Comparison of ENCODE assay signal across 21 mouse cellular contexts in genomic region chr11:34144421-34144820, GRCm38 (mm10). TPM values are rescaled to one million over a fixed set of nuclear protein-coding genes. Genes with fewer than 3 reads are reported as not detected.
A peak's percentile ranks its signal among the peaks of the same experiment; 100 is the strongest.
DNase-seq lines count a peak whose midpoint lies in the region; ATAC-seq and TF ChIP-seq lines count a peak whose summit lies in the region.
"Had no signal": no experiment of that assay in that cellular context is flagged by ENCODE, and none has a peak within 500 bp of the region (broad histone marks: within the 10 kb centered on the region; RNA-seq: fewer than 3 reads in every experiment).

No protein-coding gene starts in this region.

- H3K4me1 ChIP-seq in cerebellum, adult 2 months (ENCODE audit: control insufficient read depth, insufficient read depth, low read length) = peaks cover 13% of the 10 kb centered on the region
- H3K4me1 ChIP-seq in forebrain, postnatal 0 days (ENCODE audit: insufficient read depth) = no peaks in the 10 kb centered on the region
- no peaks in the 10 kb centered on the region for H3K4me1 ChIP-seq in kidney, adult 2 months (ENCODE audit: control insufficient read depth, insufficient read depth, low read length)
- H3K4me1 ChIP-seq: midbrain, embryonic 12.5 days had no signal

- no peak for TF ChIP-seq CTCF in cerebellum, adult 2 months (IDR thresholded peaks at IDR 0.05; ENCODE audit: borderline replicate concordance, insufficient read depth, low read depth, low read length)
- TF ChIP-seq CTCF in forebrain, postnatal 0 days (IDR thresholded peaks at IDR 0.05; ENCODE audit: low read depth) = no peak
- no peak for TF ChIP-seq CTCF in kidney, adult 2 months (conservative IDR thresholded peaks at IDR 0.05; ENCODE audit: insufficient read depth, insufficient read length, low read depth, low read length)

- H3K4me2 ChIP-seq in forebrain, postnatal 0 days (ENCODE audit: low read depth) = no peak overlapping the region
- H3K4me2 ChIP-seq: midbrain, embryonic 12.5 days had no signal

- no peak overlapping the region for H3K4me3 ChIP-seq in cerebellum, adult 2 months (replicated peaks; ENCODE audit: insufficient read depth, low read depth, low read length)
- no peak overlapping the region for H3K4me3 ChIP-seq in forebrain, postnatal 0 days (ENCODE audit: low read depth, low read length)
- no peak overlapping the region for H3K4me3 ChIP-seq in kidney, adult 2 months (ENCODE audit: insufficient read depth, low read depth, low read length)
- H3K4me3 ChIP-seq: midbrain, embryonic 12.5 days had no signal

- no peaks in the 10 kb centered on the region for H3K36me3 ChIP-seq in forebrain, postnatal 0 days (ENCODE audit: insufficient read depth)
- H3K36me3 ChIP-seq in kidney, adult 2 months (ENCODE audit: control insufficient read depth, insufficient read depth, low read length) = no peaks in the 10 kb centered on the region
- H3K36me3 ChIP-seq: midbrain, embryonic 12.5 days had no signal

- no peaks in the 10 kb centered on the region for H3K27me3 ChIP-seq in cerebellum, adult 2 months (ENCODE audit: control insufficient read depth, insufficient read depth, low read length)
- peaks cover 4% of the 10 kb centered on the region for H3K27me3 ChIP-seq in forebrain, postnatal 0 days (ENCODE audit: insufficient read depth, low read length)
- H3K27me3 ChIP-seq in kidney, adult 2 months (replicated peaks; ENCODE audit: control insufficient read depth, insufficient read depth, low read length) = no peaks in the 10 kb centered on the region
- H3K27me3 ChIP-seq: midbrain, embryonic 12.5 days had no signal

- 16% methylated on average over 4 of the region's 4 CpGs for WGBS in cerebellum, adult 2 months
- WGBS in forebrain, postnatal 0 days = 39% methylated on average over 4 of the region's 4 CpGs
- 80% methylated on average over 4 of the region's 4 CpGs for WGBS in kidney, adult 2 months

- TF ChIP-seq POLR2A in cerebellum, adult 2 months (IDR thresholded peaks at IDR 0.05; ENCODE audit: borderline replicate concordance, insufficient read depth, low read length) = no peak
- TF ChIP-seq POLR2A in kidney, adult 2 months (IDR thresholded peaks at IDR 0.05; ENCODE audit: low read depth, low read length) = no peak

- no peak overlapping the region for H3K27ac ChIP-seq in cerebellum, adult 2 months (ENCODE audit: insufficient read depth, low read length)
- no peak overlapping the region for H3K27ac ChIP-seq in forebrain, postnatal 0 days (ENCODE audit: low read depth, low read length)
- no peak overlapping the region for H3K27ac ChIP-seq in kidney, adult 2 months (ENCODE audit: insufficient read depth, low read depth, low read length)
- H3K27ac ChIP-seq: midbrain, embryonic 12.5 days had no signal

- H3K9ac ChIP-seq in forebrain, postnatal 0 days = no peak overlapping the region
- H3K9ac ChIP-seq: midbrain, embryonic 12.5 days had no signal

- ATAC-seq in forebrain, postnatal 0 days = peak; percentile 53; the same call in 1 of the 2 replicates
- ATAC-seq: intestine, postnatal 0 days had no signal

- H3K9me3 ChIP-seq in forebrain, postnatal 0 days (ENCODE audit: low read length) = no peaks in the 10 kb centered on the region
- H3K9me3 ChIP-seq: midbrain, embryonic 12.5 days had no signal

- peak; percentile 45 for DNase-seq in layer of hippocampus, adult 11-12 months (ENCODE audit: low spot score)
- no peak for DNase-seq in layer of hippocampus, postnatal 10 days (ENCODE audit: low spot score in 2 of 2)
- DNase-seq in cerebellum, adult 2 months = peak; percentile 43 to 81
- DNase-seq in forebrain, postnatal 0 days = peak; percentile 24
- DNase-seq in ovary, postnatal 36 days (ENCODE audit: low spot score) = no peak
- no peak for DNase-seq in spleen, postnatal 4 days (ENCODE audit: low spot score in 2 of 2)
- DNase-seq in kidney, adult 2 months = no peak
- DNase-seq: adrenal gland, adult 2 months; embryo, embryonic 11 days; kidney, postnatal 36 days; liver; lung, adult 2 months; lung, postnatal 4 days; thymus, postnatal 4 days had no signal

RNA-seq across cellular contexts. Expression of gene 4930469K13Rik, which starts 46.1 kb away (rescaled TPM):
- total RNA-seq in layer of hippocampus, postnatal 10 days (2021) = not detected
- not detected in 2 replicates for polyA plus RNA-seq in cerebellum, adult 2 months (2012; rRNA removed)
- total RNA-seq in forebrain, postnatal 0 days (2014; rRNA removed) = not detected in 2 replicates
- not detected in 2 replicates for polyA plus RNA-seq in forebrain, postnatal 0 days (2015; fragmentation: Nextera tagmentation; extraction: Ambion mirVana)
- 3.1 and 3.5 TPM in 2 replicates for polyA plus RNA-seq in kidney, adult 2 months (2012; rRNA removed)
- total RNA-seq: adrenal gland, adult 2 months; ES-E14; gastrocnemius, postnatal 4 days; left cerebral cortex, postnatal 14 days had no signal
- polyA plus RNA-seq: adrenal gland, adult 2 months; frontal cortex, adult 2 months; heart, embryonic 14.5 days; intestine, postnatal 0 days; lung, adult 2 months; midbrain, embryonic 12.5 days had no signal

Comparison
In these comparisons a context has a peak if more than half of its experiments do, and no peak if none do; other contexts are left out.
1. DNase-seq: peak in layer of hippocampus, adult 11-12 months (single experiment), cerebellum, adult 2 months (2 of 2) and forebrain, postnatal 0 days (single experiment); none in layer of hippocampus, postnatal 10 days (0 of 2), ovary, postnatal 36 days (single experiment), spleen, postnatal 4 days (0 of 2) and kidney, adult 2 months (single experiment).